Mouse (Mus musculus): Measurements from ENCODE around the gene Akr1c20.

DNA sequence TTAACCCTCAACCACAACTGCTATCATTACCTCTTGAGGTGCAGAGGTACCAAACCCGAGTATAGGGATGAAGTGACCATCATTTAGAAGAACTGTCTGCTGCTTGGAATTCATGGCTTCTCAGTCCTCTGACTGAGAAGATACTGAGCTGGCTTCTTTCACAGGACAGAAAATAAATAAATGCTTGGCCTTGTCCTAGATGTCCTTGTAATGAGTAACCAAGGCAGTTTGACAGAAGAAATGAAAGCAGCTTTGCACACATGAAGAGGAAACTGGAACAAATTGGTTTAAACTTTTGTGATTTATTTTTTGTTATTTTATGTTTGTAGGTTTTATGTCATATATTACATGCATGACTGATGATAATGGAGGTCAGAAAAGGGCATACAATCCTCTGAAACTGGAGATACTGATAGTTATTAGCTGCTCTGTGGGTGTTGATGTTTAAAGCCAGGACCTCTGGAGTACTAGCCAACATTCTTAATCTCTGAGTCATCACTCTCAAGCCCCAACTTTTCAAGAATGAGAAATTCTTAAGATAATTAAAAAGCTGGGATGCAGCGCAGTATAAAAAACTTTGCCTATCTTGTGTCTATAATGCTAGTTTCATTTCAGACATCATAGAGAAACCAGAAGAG, at the start of gene Akr1c20:
- TF ChIP-seq CTCF (IDR thresholded peaks at IDR 0.05; ENCODE audit: low read depth, low read length): no peak
- no peak for TF ChIP-seq GATA1 (IDR thresholded peaks at IDR 0.05; ENCODE audit: borderline replicate concordance, low read length)
- TF ChIP-seq POLR2AphosphoS5 (IDR thresholded peaks at IDR 0.05; ENCODE audit: insufficient replicate concordance, low read depth, low read length): no peak
